Mouse (Mus musculus) liver, embryonic 14.5 days (tissue): ENCODE measurements around the gene Gm11639. TPM values are rescaled to one million over a fixed set of nuclear protein-coding genes. Genes with fewer than 3 reads are reported as not detected.

ENCODE experiments used
- ATAC-seq: fragments of 200-750 bp; cut with Nextera tagmentation; 2 replicates; pipeline ENCODE4 v1.8.0; 2017; ENCODE audit warnings: moderate number of reproducible peaks, mild to moderate bottlenecking, moderate library complexity; ENCODE audit not compliant: insufficient read depth
- DNase-seq, 3 experiments: peaks; one replicate each; pipeline ENCODE4 v3.0.0-alpha.2; 2012 to 2013; ENCODE audit warnings: low read depth in 3 of 3, low spot score in 3 of 3
- H3K27ac ChIP-seq: fragments of 300-500 bp; sonication (generic); 2 replicates; pipeline ENCODE4 v1.5.1; 2014; ENCODE audit warnings: moderate library complexity, mild to moderate bottlenecking, control low read depth, inconsistent platforms
- H3K27me3 ChIP-seq: fragments of 300-500 bp; sonication (generic); 2 replicates; pipeline ENCODE4 v1.6.1; 2014; ENCODE audit warnings: mild to moderate bottlenecking, low read length, moderate library complexity; ENCODE audit not compliant: control insufficient read depth, insufficient read depth
- H3K36me3 ChIP-seq: fragments of 300-500 bp; sonication (generic); replicated peaks from 2 replicates; pipeline ENCODE4 v1.6.1; 2014; ENCODE audit warnings: low read depth; ENCODE audit not compliant: control insufficient read depth, insufficient read depth
- H3K4me1 ChIP-seq, 2 experiments: fragments of 200-500 bp in 1 of 2; fragments of 300-500 bp in 1 of 2; sonication (generic) in 1 of 2; replicated peaks; 2 replicates each; pipeline ENCODE4 v1.6.1; 2012 to 2014; ENCODE audit warnings: antibody characterized with exemption in 1 of 2, inconsistent platforms in 1 of 2, low read length in 1 of 2; ENCODE audit not compliant: control insufficient read depth in 2 of 2, insufficient read depth in 2 of 2
- H3K4me2 ChIP-seq: fragments of 300-500 bp; sonication (generic); 2 replicates; pipeline ENCODE4 v1.6.1; 2014; ENCODE audit warnings: low read depth, mild to moderate bottlenecking, control low read depth, moderate library complexity
- H3K4me3 ChIP-seq, 2 experiments: fragments of 200-500 bp in 1 of 2; fragments of 300-500 bp in 1 of 2; sonication (generic) in 1 of 2; 2 replicates each; pipeline ENCODE4 v1.5.1; 2012 to 2014; ENCODE audit warnings: low read depth in 2 of 2, low read length in 2 of 2, mild to moderate bottlenecking in 2 of 2, control low read depth in 1 of 2, inconsistent platforms in 1 of 2, moderate library complexity in 1 of 2; ENCODE audit not compliant: insufficient read depth in 1 of 2
- H3K9ac ChIP-seq: fragments of 300-500 bp; sonication (generic); replicated peaks from 2 replicates; pipeline ENCODE4 v1.6.1; 2014; ENCODE audit warnings: mild to moderate bottlenecking, control low read depth, moderate library complexity
- H3K9me3 ChIP-seq: fragments of 300-500 bp; sonication (generic); 2 replicates; pipeline ENCODE4 v1.6.1; 2016; ENCODE audit warnings: low read length, mixed read lengths; ENCODE audit not compliant: control insufficient read depth
- CTCF ChIP-seq: IDR thresholded peaks from 2 replicates; pipeline ENCODE4 v1.5.1; 2016; ENCODE audit warnings: antibody characterized with exemption, low read depth, control low read depth
- EP300 ChIP-seq: IDR thresholded peaks from 2 replicates; pipeline ENCODE4 v1.6.1; 2016; ENCODE audit warnings: antibody characterized with exemption, low read depth
- WGBS: fragments of 180-500 bp; shearing (Covaris S2); extraction: QIAGEN DNeasy Blood & Tissue Kit; methylation state at CpG from one replicate; pipeline ENCODE4 v1.1.7; 2014; ENCODE audit not compliant: insufficient replicate concordance; 5-methylcytosine and 5-hydroxymethylcytosine counted together
- polyA plus RNA-seq, 2 experiments: library from polyadenylated mRNA; depleted of rRNA in 1 of 2; stranded (reverse) in 1 of 2; unstranded in 1 of 2; fragments of >200 nt; fragmentation: Nextera tagmentation in 1 of 2; extraction: Ambion mirVana in 1 of 2; gene quantifications; 2 replicates each; pipeline versions ENCODE4 v1.2.1 to v1.2.3; 2012 to 2014

Gene Gm11639
- polyA plus RNA-seq, 2 experiments: 0.02 to 0.06 TPM

- ATAC-seq: peak; percentile 89
- 16% methylated on average over 11 of the region's 11 CpGs for WGBS
- TF ChIP-seq EP300: peak; percentile 86
- TF ChIP-seq CTCF: no peak
- DNase-seq: peak; percentile 70 to 80 (median 74)
- H3K4me3 ChIP-seq: peak overlapping the region; percentile 34 to 54
- no peaks in the 10 kb centered on the region for H3K36me3 ChIP-seq
- H3K4me1 ChIP-seq: peaks cover 39 to 65% of the 10 kb centered on the region in 2 experiments
- peak overlapping the region; percentile 61 for H3K9ac ChIP-seq
- no peaks in the 10 kb centered on the region for H3K27me3 ChIP-seq
- H3K4me2 ChIP-seq: peak overlapping the region; percentile 79
- peak overlapping the region; percentile 91 for H3K27ac ChIP-seq
- H3K9me3 ChIP-seq: no peaks in the 10 kb centered on the region
These were observed 466.9 kb downstream of the Gm11639 start for GRCm38 (mm10) chr11:105152357-105152899.

- WGBS: 25% methylated on average over 12 of the region's 12 CpGs
- H3K4me1 ChIP-seq: peaks cover 41 to 72% of the 10 kb centered on the region in 2 experiments
- H3K4me2 ChIP-seq: peak overlapping the region; percentile 79
- H3K27me3 ChIP-seq: no peaks in the 10 kb centered on the region
- peak overlapping the region; percentile 91 for H3K27ac ChIP-seq
- H3K4me3 ChIP-seq: no peak overlapping the region
- DNase-seq (peak; percentile 66 to 69 (median 67)), ATAC-seq (peak; percentile 73)
- no peaks in the 10 kb centered on the region for H3K9me3 ChIP-seq
- no peaks in the 10 kb centered on the region for H3K36me3 ChIP-seq
- H3K9ac ChIP-seq: peak overlapping the region; percentile 61
- TF ChIP-seq EP300 (peak; percentile 34), CTCF (no peak; the same call in 1 of the 2 replicates)
These were observed 467.7 kb downstream of the Gm11639 start for GRCm38 (mm10) chr11:105153068-105153833.

- no peak for DNase-seq
- Histone ChIP-seq H3K4me1 (peaks cover 34 to 63% of the 10 kb centered on the region in 2 experiments), H3K9ac (no peak overlapping the region), H3K36me3 (no peaks in the 10 kb centered on the region), H3K4me3 (no peak overlapping the region), H3K27ac (peak overlapping the region; percentile 16), H3K4me2 (no peak overlapping the region), H3K9me3 (no peaks in the 10 kb centered on the region), H3K27me3 (no peaks in the 10 kb centered on the region)
- TF ChIP-seq EP300 (no peak), CTCF (no peak)
- 52% methylated on average over 4 of the region's 4 CpGs for WGBS
- no peak for ATAC-seq
These were observed 470.4 kb downstream of the Gm11639 start for GRCm38 (mm10) chr11:105155915-105156314.

DNA sequence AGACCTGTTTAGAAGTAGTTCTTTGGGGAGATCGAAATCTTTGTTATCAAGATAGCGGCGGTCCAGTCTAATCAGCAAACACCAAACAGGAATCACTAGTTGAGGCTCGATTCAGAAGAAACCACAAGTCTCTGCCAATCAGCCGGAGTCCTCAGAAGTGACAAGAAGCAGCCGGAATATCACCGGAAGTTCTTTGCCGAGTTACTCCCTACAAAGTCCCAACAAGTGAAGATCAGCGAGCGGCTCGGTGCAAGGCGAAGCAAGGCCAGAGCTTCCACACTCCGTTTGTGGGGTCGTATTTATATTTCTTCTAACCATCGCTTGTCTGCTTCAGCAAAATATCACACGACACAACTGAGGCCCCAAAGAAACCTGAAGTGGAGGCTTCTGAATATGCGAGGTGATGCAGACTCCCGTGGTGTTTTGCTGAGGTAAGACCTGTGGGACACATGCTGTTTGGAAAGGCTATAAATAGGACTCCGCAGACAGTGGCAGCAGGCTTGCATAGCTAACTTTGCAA, 471.3 kb downstream of the Gm11639 start:
- Histone ChIP-seq H3K9me3 (no peaks in the 10 kb centered on the region), H3K27me3 (no peaks in the 10 kb centered on the region), H3K9ac (peak overlapping the region; percentile 48), H3K4me1 (peaks cover 25 to 54% of the 10 kb centered on the region in 2 experiments), H3K4me2 (peak overlapping the region; percentile 45), H3K27ac (peak overlapping the region; percentile 38), H3K4me3 (peak overlapping the region; percentile 22 to 62), H3K36me3 (no peaks in the 10 kb centered on the region)
- DNase-seq: no peak
- 49% methylated on average over 19 of the region's 19 CpGs for WGBS
- no peak for TF ChIP-seq CTCF
- no peak for TF ChIP-seq EP300
- no peak for ATAC-seq

DNA sequence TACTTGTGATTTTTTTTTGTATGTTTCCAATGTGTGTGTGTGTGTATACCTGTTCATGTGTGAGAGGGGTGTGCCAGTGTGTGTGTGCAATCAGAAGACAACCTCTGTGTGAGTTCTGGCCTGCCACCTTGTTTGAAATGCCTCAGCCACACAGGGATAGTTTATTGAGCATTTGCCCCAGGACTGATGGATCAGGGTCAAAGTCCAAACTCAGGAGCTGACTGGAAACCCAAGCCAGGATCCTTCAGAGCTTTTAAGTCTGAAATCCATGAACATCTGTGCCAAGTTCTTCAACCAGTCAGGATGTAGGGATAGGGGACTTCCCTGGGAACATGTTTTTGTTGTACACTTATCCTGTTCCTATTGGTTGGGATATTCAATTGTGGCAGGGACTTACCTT, 472.5 kb downstream of the Gm11639 start:
- Histone ChIP-seq H3K9ac (peak overlapping the region; percentile 34), H3K4me3 (peak overlapping the region; percentile 22 to 29; a peak in 3 of 4 replicates), H3K4me2 (peak overlapping the region; percentile 45), H3K4me1 (peaks cover 17 to 43% of the 10 kb centered on the region in 2 experiments), H3K9me3 (no peaks in the 10 kb centered on the region), H3K36me3 (no peaks in the 10 kb centered on the region), H3K27me3 (no peaks in the 10 kb centered on the region), H3K27ac (no peak overlapping the region)
- DNase-seq (no peak), ATAC-seq (no peak)
- TF ChIP-seq CTCF (no peak), EP300 (no peak)
